ENCODE assay signal across 20 mouse cellular contexts in the genomic region with DNA sequence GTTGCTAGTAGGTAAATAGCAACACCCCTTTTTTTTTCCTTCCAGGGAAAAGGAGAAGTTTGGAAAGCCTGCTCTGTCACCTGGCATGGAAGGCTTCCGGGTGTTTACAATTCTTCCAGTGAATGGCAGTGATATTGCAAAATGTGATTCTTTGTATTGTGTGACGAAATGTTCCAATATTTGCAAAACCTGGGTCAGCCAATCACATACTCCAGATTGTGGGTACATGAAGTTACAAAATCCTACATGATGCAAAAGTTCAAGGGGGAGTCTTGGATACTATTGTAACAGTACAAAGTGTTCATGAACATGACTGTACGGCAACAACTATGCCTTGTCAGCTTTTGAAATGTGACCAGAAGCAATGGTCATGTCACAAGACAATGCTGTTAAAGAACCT.
DNase-seq lines count a peak whose midpoint lies in the region; ATAC-seq lines count a peak whose summit lies in the region.
"Had no signal": no experiment of that assay in that cellular context is flagged by ENCODE, and none has a peak within 500 bp of the region (broad histone marks: within the 10 kb centered on the region; RNA-seq: fewer than 3 reads in every experiment).

No protein-coding gene starts in this region.

- peak; percentile 85 for ATAC-seq in liver, embryonic 15.5 days (ENCODE audit: insufficient read depth)
- no peak for ATAC-seq in forebrain, embryonic 12.5 days (ENCODE audit: low FRiP score)
- ATAC-seq: forebrain, postnatal 0 days had no signal

- H3K4me2 ChIP-seq in liver, embryonic 15.5 days: no peak overlapping the region
- no peak overlapping the region for H3K4me2 ChIP-seq in forebrain, embryonic 12.5 days
- H3K4me2 ChIP-seq: hindbrain, embryonic 13.5 days; midbrain, embryonic 12.5 days; neural tube, embryonic 13.5 days had no signal

- no peaks in the 10 kb centered on the region for H3K9me3 ChIP-seq in liver, embryonic 15.5 days (replicated peaks)
- H3K9me3 ChIP-seq in forebrain, embryonic 12.5 days: 0 out of 2 replicates have a peak, but pooled peaks cover 2% of the 10 kb centered on the region
- H3K9me3 ChIP-seq: hindbrain, embryonic 13.5 days; midbrain, embryonic 12.5 days; neural tube, embryonic 13.5 days had no signal

- H3K4me1 ChIP-seq in liver, embryonic 15.5 days (replicated peaks): no peaks in the 10 kb centered on the region
- 0 out of 2 replicates have a peak, but pooled peaks cover 7% of the 10 kb centered on the region for H3K4me1 ChIP-seq in forebrain, embryonic 12.5 days

- no peaks in the 10 kb centered on the region for H3K27me3 ChIP-seq in liver, embryonic 15.5 days
- H3K27me3 ChIP-seq in forebrain, embryonic 12.5 days: no peaks in the 10 kb centered on the region
- H3K27me3 ChIP-seq: CH12.LX; hindbrain, embryonic 13.5 days; midbrain, embryonic 12.5 days; neural tube, embryonic 13.5 days had no signal

- DNase-seq in adrenal gland, adult 2 months: peak; percentile 18
- DNase-seq in adrenal gland, postnatal 25 days: no peak
- DNase-seq in 416B (ENCODE audit: low read depth) (peak; percentile 20), MN1 (ENCODE audit: low spot score) (no peak)
- DNase-seq in lung, postnatal 14 days: peak; percentile 44
- no peak for DNase-seq in right cerebral cortex, postnatal 36 days (ENCODE audit: low spot score in 2 of 2)
- DNase-seq: cerebellum, adult 11 months; forebrain, postnatal 0 days; heart, postnatal 14 days; kidney, adult 9 months; kidney, postnatal 4 days; right cerebral cortex, postnatal 25 days; thymus, postnatal 36 days had no signal

- H3K9ac ChIP-seq in liver, embryonic 15.5 days: no peak overlapping the region
- no peak overlapping the region for H3K9ac ChIP-seq in forebrain, embryonic 12.5 days
- H3K9ac ChIP-seq: forebrain, postnatal 0 days; hindbrain, embryonic 13.5 days; midbrain, embryonic 12.5 days; neural tube, embryonic 13.5 days had no signal

- peak overlapping the region; percentile 70; the same call in 1 of the 2 replicates for H3K27ac ChIP-seq in liver, embryonic 15.5 days (replicated peaks)
- no peak overlapping the region for H3K27ac ChIP-seq in forebrain, embryonic 12.5 days
- H3K27ac ChIP-seq: hindbrain, embryonic 13.5 days; midbrain, embryonic 12.5 days; neural tube, embryonic 13.5 days had no signal

- no peaks in the 10 kb centered on the region for H3K36me3 ChIP-seq in liver, embryonic 15.5 days (replicated peaks)
- H3K36me3 ChIP-seq in forebrain, embryonic 12.5 days (replicated peaks): no peaks in the 10 kb centered on the region
- H3K36me3 ChIP-seq: hindbrain, embryonic 13.5 days; midbrain, embryonic 12.5 days; neural tube, embryonic 13.5 days had no signal

- H3K4me3 ChIP-seq in liver, embryonic 15.5 days (replicated peaks): no peak overlapping the region
- no peak overlapping the region for H3K4me3 ChIP-seq in forebrain, embryonic 12.5 days (replicated peaks)
- H3K4me3 ChIP-seq: erythroblast, embryonic 14.5 days; hindbrain, embryonic 13.5 days; midbrain, embryonic 12.5 days; neural tube, embryonic 13.5 days had no signal

- WGBS in liver, embryonic 15.5 days (ENCODE audit: insufficient replicate concordance): 51% methylated on average over 3 of the region's 3 CpGs
- 98% methylated on average over 3 of the region's 3 CpGs for WGBS in forebrain, embryonic 12.5 days

Comparison
In these comparisons a context has a peak if more than half of its experiments do, and no peak if none do; other contexts are left out.
1. DNase-seq: peak in adrenal gland, adult 2 months (single experiment), 416B (single experiment) and lung, postnatal 14 days (single experiment); none in adrenal gland, postnatal 25 days (single experiment), right cerebral cortex, postnatal 36 days (0 of 2) and MN1 (single experiment).